Mouse (Mus musculus) right cerebral cortex, postnatal 36 days (tissue): ENCODE measurements around the gene Erbb4.

Experiments
- DNase-seq, 2 experiments: peaks; one replicate each; pipeline ENCODE4 v3.0.0; 2022; ENCODE audit warnings: low spot score in 2 of 2, mixed read lengths in 1 of 2

Erbb4 gene

DNA sequence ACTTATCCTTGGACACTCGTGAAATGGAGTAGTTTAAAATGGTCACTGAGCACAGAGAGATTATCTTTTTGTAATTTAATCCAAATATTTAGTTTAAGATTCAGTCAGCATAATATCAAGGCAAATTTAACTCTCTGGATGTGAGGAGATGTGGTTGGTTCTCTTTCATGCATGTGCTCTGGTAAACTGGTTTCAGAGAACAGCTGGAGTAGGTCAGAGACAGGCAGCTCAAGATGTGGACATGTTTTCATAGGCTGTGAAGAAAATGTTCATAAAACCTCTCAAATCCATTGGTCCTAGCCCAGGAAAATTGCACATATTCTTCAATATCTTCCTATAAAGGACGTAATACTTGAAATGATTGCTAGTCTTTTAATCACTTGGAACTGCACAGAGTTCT lies 590.0 kb downstream of the Erbb4 start:
- no peak for DNase-seq

DNA sequence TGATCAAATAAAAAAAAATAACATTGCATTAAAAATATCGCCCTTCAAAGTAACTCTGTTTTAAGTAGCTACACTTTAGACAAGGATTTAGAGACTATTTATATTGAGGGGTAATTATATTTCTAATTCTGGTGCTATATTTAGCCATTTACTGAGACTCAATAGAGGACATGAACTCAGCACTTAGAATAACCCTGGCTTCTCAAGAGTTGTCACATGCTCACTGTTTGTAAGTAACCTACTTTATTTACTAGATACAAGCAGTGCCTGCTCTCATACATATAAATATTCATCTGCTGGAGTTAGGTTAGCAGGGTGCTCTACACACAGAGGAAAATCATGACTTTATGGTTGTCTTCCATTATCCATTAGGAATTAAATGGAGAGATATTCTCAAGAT lies 604.0 kb downstream of the Erbb4 start:
- no peak for DNase-seq

DNA sequence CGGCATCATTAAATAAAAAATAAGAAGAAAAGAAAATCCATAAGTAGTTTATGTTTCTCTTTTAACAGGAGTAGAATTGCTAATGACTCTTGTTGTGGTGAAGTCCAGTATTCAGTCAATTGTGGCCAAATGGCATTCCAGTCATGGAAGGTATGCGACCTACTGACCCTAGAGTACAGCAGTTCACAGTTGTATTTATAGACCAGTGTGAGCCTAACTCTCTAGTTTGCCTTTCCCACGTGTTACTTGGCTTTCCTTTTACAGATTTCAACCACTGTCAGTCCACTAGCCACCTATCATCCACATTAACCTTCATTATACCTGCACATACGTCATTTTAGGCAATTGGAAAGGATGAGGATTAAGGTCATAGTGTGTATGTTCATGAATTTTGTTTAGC lies 606.3 kb downstream of the Erbb4 start:
- no peak for DNase-seq

GRCm38 (mm10) chr1:68466390-68466960 lies 641.4 kb downstream of the Erbb4 start:
- DNase-seq: no peak

- no peak for DNase-seq
These were observed 656.6 kb downstream of the Erbb4 start for GRCm38 (mm10) chr1:68451274-68451673.

DNA sequence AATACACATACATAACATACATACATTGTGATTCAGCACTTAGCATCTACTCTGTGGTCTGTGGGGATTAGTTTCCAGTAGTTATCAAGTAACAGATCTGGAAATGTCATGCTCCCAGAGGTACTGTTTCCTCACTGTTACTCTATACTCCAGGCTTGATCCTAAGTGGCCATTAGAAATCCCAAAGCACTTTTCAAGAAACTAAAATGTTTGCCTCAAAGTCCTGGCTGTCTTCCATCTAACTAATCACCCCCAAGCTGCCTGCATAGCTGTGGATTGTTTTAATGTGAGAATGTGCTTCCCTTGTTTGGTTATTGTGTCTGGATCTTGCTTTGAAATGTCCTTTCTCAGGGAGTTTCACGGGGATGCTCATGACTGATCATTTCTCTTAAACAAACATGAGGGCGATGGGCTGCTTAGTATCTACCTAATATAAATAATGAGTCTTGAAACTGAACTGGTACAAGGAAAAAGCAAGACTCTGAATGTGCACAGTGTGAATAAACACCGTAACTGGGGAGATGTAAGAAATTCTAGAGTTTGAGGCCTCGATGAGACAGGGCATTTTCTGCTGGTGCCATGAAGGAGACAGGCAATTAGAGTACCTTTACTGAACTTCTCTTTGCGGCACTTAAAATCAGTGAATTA lies 683.4 kb downstream of the Erbb4 start:
- DNase-seq: no peak

DNA sequence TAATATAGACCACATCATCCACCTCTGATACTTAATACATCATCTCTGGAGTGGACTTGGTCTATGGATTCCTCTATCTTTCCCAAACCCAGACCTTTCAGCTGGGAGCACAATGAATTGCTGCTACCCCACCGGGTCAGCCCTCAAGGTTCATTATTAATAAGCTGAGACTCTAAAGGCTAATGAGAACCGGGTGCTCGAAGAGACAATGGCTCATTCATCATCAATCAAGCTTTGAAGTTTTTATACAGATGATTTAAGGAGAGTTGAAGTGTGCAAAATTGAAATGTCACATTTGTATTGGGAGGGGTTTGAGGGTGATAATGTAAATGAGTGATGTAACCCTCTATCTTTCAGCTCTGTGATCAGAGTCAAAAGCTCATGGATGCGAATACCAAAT lies 706.7 kb downstream of the Erbb4 start:
- DNase-seq: no peak

DNA sequence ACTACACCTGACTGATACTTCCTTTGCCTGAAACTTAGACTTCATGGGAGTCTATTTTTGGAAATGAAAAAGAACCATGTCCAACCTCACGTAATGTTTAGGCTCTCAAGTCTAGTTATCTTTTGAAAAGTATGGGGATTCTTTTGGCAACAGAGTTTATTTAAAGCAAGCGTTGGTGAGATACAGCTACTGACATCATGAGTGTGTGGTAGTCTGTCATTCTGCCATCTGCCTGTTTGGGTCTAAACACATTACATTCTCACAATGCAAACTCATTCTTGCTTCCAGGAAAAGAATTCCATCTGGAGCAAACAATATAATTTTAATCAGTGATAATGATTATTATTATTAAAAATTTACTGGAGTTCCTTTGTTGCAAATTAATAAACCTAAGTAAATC lies 736.3 kb downstream of the Erbb4 start:
- no peak for DNase-seq

GRCm38 (mm10) chr1:68333714-68334113 lies 774.1 kb downstream of the Erbb4 start:
- no peak for DNase-seq

GRCm38 (mm10) chr1:68305813-68306212 lies 802.0 kb downstream of the Erbb4 start:
- no peak for DNase-seq

- DNase-seq: no peak
These were observed 823.4 kb downstream of the Erbb4 start for GRCm38 (mm10) chr1:68284443-68284842.

- no peak for DNase-seq
These were observed 832.0 kb downstream of the Erbb4 start for GRCm38 (mm10) chr1:68275819-68276218.

GRCm38 (mm10) chr1:68178580-68178979 lies 929.3 kb downstream of the Erbb4 start:
- DNase-seq: no peak

GRCm38 (mm10) chr1:68155253-68155652 lies 952.6 kb downstream of the Erbb4 start:
- DNase-seq: no peak

DNA sequence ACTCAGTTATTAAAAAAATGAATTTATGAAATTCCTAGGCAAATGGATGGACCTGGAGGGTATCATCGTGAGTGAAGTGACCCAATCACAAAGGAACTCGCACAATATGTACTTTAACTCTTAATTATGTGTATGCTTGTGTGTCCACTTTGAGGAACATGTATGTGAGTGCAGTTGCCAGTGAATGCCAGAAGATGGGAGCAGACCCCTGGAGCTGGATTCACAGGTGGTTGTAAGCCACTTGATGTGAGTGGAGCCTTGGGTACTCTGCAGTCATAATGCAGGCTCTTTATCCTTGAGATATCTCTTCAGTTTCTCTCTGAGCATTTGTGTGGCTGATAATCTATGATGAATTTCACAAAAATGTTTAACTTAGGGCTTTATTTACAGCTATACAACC lies 957.3 kb downstream of the Erbb4 start:
- no peak for DNase-seq

DNA sequence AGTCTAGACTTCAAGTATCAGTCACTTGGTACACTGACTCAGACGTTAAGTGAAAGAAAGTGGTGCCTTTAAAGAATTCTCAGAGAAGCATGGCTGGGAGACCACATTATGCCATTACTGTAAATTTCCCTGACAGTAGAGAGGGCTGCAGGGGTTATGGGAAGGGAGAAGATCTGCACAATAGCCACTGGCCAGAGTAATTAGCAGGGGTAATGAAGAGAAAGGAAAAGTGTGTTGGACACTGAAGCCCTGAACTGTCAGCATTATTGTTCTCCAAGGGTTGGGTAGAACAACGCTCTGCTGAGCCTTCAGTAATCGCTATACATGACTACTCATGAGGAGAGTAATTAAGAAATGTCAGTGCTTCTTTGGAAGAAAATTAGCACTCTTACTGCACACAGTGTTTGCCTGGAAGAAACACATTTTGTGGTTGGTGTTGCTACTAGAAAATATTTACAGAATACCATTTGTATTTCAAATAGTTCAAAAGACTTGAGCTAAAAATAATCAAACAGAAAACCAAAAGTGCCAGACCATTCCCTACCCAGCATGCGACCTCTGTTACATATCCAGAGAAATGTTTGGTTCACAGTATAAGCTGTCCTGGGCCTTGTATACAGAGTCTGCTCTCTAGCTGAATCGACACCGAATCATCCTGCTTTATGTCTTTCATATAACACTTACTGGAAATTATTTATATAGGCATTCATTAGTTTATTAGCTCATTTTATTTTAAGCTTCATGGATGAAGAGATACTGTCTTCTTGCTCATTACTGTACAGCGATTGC lies 965.1 kb downstream of the Erbb4 start:
- DNase-seq: no peak

GRCm38 (mm10) chr1:68134943-68135342 lies 972.9 kb downstream of the Erbb4 start:
- DNase-seq: no peak

- DNase-seq: no peak
These were observed 973.4 kb downstream of the Erbb4 start for GRCm38 (mm10) chr1:68134450-68134849.

- no peak for DNase-seq
These were observed 984.3 kb downstream of the Erbb4 start for GRCm38 (mm10) chr1:68123541-68123940.

DNA sequence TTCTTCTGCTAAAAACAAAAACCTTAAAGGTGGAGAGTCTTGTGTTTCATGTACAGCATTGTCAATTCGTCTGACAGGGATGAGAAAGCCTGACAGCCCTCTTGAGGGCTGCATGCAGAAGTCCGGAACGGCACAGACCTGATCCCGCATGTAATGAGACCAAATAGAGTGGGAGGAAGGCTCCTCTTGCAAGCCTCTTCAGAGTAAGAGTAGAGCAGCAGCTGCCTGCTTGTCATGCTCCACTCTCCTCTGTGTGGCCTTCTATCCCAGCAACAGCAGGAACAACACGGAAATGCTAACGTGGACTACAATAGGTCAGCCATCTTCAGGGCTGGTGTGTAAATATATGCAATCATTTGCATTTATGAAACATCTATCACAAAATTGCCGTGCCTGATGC lies 987.5 kb downstream of the Erbb4 start:
- no peak for DNase-seq

DNA sequence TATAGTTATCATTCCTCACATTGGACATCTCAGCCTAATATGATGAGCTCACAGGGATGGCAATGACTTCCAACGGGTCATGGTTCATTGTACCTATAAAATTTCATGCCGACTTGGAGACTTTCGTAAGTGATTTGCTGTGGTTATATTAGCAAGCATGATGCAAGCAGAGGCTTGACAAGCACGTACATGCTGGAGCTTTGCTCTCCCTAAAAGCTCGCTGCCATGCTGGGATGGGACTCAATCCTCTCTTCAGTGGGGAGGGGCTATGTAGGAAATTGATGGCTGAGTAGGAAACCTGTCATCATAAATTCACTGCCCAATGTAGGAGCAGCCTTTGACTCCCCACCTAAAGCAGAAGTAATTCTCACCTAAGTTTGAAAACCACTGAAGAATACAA lies 992.1 kb downstream of the Erbb4 start:
- no peak for DNase-seq

- DNase-seq: no peak
These were observed 1001.4 kb downstream of the Erbb4 start for GRCm38 (mm10) chr1:68106543-68106860.

DNA sequence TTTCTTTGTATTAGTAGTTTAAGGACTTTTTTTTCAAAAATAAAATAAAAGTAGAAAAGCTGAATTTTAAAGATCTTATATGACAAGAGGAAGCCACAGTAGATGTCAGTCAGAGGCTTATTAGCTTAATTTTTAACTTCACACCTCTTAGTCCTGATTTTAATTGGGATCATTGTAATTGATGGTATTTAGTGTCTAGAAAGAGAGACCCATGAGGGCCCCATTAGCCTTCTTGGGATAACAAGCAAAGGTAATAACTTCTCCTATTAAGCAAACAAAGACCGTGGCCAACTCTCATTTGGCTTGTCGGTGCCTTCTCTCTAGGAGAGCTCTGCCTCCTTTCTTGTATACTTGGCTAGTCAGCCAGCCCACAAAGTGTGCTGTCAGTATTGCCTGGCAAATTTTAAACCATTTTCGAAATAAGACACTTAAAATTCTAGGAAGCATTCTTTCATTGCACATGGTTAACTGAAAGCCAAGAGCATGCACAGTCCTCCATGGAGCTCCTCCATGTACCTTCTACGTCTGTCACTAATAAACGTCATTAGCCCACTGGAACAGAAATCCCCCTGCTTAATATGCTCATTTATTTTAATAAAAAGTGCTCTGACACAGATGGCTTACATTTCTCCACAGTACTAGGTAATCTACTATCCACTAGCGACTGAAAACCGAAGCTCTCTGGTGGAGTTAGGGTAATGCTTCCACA lies 1001.9 kb downstream of the Erbb4 start:
- no peak for DNase-seq
